Mouse (Mus musculus) heart, embryonic 14.5 days (tissue): Measurements from ENCODE around the gene Ptpra. TPM values are rescaled to one million over a fixed set of nuclear protein-coding genes. Genes with fewer than 3 reads are reported as not detected.

ENCODE experiments used
- ATAC-seq: fragments of 200-750 bp; cut with Nextera tagmentation; 2 replicates; pipeline ENCODE4 v1.8.0; 2017; ENCODE audit warnings: low read depth, moderate TSS enrichment; ENCODE audit not compliant: insufficient number of reproducible peaks, insufficient read depth, low FRiP score
- H3K27ac ChIP-seq, 2 experiments: fragments of 200-500 bp in 1 of 2; fragments of 300-500 bp in 1 of 2; sonication (generic) in 1 of 2; replicated peaks in 1 of 2; 2 replicates each; pipeline ENCODE4 v1.5.1; 2012 to 2014; ENCODE audit warnings: low read depth in 2 of 2, low read length in 2 of 2, control low read depth in 1 of 2, mild to moderate bottlenecking in 1 of 2, mixed read lengths in 1 of 2; ENCODE audit not compliant: control insufficient read depth in 1 of 2, insufficient read depth in 1 of 2
- H3K27me3 ChIP-seq: fragments of 300-500 bp; sonication (generic); 2 replicates; pipeline ENCODE4 v1.6.1; 2014; ENCODE audit warnings: mild to moderate bottlenecking, low read length, control low read depth; ENCODE audit not compliant: control insufficient read depth, insufficient read depth
- H3K36me3 ChIP-seq: fragments of 300-500 bp; sonication (generic); 2 replicates; pipeline ENCODE4 v1.6.1; 2014; ENCODE audit warnings: mild to moderate bottlenecking, control low read depth, low read length, mixed read lengths; ENCODE audit not compliant: control insufficient read depth, insufficient read depth
- H3K4me1 ChIP-seq, 2 experiments: fragments of 200-500 bp in 1 of 2; fragments of 300-500 bp in 1 of 2; sonication (generic) in 1 of 2; 2 replicates each; pipeline ENCODE4 v1.6.1; 2012 to 2014; ENCODE audit warnings: low read length in 2 of 2, control low read depth in 1 of 2, mixed read lengths in 1 of 2; ENCODE audit not compliant: control insufficient read depth in 2 of 2, insufficient read depth in 2 of 2
- H3K4me2 ChIP-seq: fragments of 300-500 bp; sonication (generic); 2 replicates; pipeline ENCODE4 v1.6.1; 2014; ENCODE audit warnings: mild to moderate bottlenecking, low read length
- H3K4me3 ChIP-seq, 2 experiments: fragments of 200-500 bp in 1 of 2; fragments of 300-500 bp in 1 of 2; sonication (generic) in 1 of 2; 2 replicates each; pipeline ENCODE4 v1.5.1; 2012 to 2014; ENCODE audit warnings: low read length in 2 of 2, mild to moderate bottlenecking in 2 of 2, control low read depth in 1 of 2, low read depth in 1 of 2, moderate library complexity in 1 of 2; ENCODE audit not compliant: control insufficient read depth in 1 of 2, insufficient read depth in 1 of 2
- H3K9ac ChIP-seq: fragments of 300-500 bp; sonication (generic); 2 replicates; pipeline ENCODE4 v1.6.1; 2014; ENCODE audit warnings: mild to moderate bottlenecking, low read length
- H3K9me3 ChIP-seq: fragments of 300-500 bp; sonication (generic); 2 replicates; pipeline ENCODE4 v1.6.1; 2016; ENCODE audit warnings: low read length, control low read depth; ENCODE audit not compliant: control insufficient read depth
- WGBS: fragments of 180-500 bp; shearing (Covaris S2); extraction: QIAGEN DNeasy Blood & Tissue Kit; methylation state at CpG from one replicate; pipeline ENCODE4 v1.1.7; 2014; 5-methylcytosine and 5-hydroxymethylcytosine counted together
- polyA plus RNA-seq: library from polyadenylated mRNA; unstranded; fragments of >200 nt; fragmentation: Nextera tagmentation; extraction: Ambion mirVana; gene quantifications from 2 replicates; pipeline ENCODE4 v1.2.1, GENCODE M21; 2014

The Ptpra gene
- polyA plus RNA-seq, 1 experiment from 2014 or later = 88.5 TPM

- no peak overlapping the region for H3K4me2 ChIP-seq
- H3K9ac ChIP-seq = no peak overlapping the region
- 81% methylated on average over 3 of the region's 3 CpGs for WGBS
- no peak for ATAC-seq
- H3K36me3 ChIP-seq = peaks cover 93% of the 10 kb centered on the region
- H3K9me3 ChIP-seq = no peaks in the 10 kb centered on the region
- H3K4me1 ChIP-seq = no peaks in the 10 kb centered on the region
- H3K4me3 ChIP-seq = no peak overlapping the region
- no peak overlapping the region for H3K27ac ChIP-seq
- H3K27me3 ChIP-seq = no peaks in the 10 kb centered on the region
These were observed 86.8 kb downstream of the Ptpra start for GRCm38 (mm10) chr2:130536890-130537289.

- WGBS = 84% methylated on average over 8 of the region's 8 CpGs
These were observed 88.9 kb downstream of the Ptpra start for GRCm38 (mm10) chr2:130538876-130539546.

GRCm38 (mm10) chr2:130540266-130540665 lies 90.2 kb downstream of the Ptpra start:
- no peak overlapping the region for H3K9ac ChIP-seq
- H3K4me1 ChIP-seq = no peaks in the 10 kb centered on the region
- WGBS = 85% methylated on average over 9 of the region's 9 CpGs
- H3K9me3 ChIP-seq = no peaks in the 10 kb centered on the region
- H3K27me3 ChIP-seq = no peaks in the 10 kb centered on the region
- no peak overlapping the region for H3K4me3 ChIP-seq
- no peak overlapping the region for H3K4me2 ChIP-seq
- no peak overlapping the region for H3K27ac ChIP-seq
- no peak for ATAC-seq
- peaks cover 96% of the 10 kb centered on the region for H3K36me3 ChIP-seq

More at GRCm38 (mm10) chr2:130538876-130539546, 88.9 kb downstream of the Ptpra start:
- Histone ChIP-seq H3K36me3 (peaks cover 96% of the 10 kb centered on the region), H3K27ac (no peak overlapping the region), H3K4me2 (no peak overlapping the region), H3K4me1 (no peaks in the 10 kb centered on the region), H3K9me3 (no peaks in the 10 kb centered on the region), H3K27me3 (no peaks in the 10 kb centered on the region), H3K9ac (no peak overlapping the region), H3K4me3 (no peak overlapping the region)
- no peak for ATAC-seq

- no peak overlapping the region for H3K4me3 ChIP-seq
- ATAC-seq = no peak
- WGBS = 63% methylated on average over 8 of the region's 8 CpGs
- no peak overlapping the region for H3K4me2 ChIP-seq
- H3K27me3 ChIP-seq = no peaks in the 10 kb centered on the region
- peaks cover 3% of the 10 kb centered on the region in 2 experiments; a peak in 1 of 4 replicates for H3K4me1 ChIP-seq
- no peak overlapping the region for H3K9ac ChIP-seq
- H3K9me3 ChIP-seq = no peaks in the 10 kb centered on the region
- no peak overlapping the region for H3K27ac ChIP-seq
- peaks cover 97% of the 10 kb centered on the region for H3K36me3 ChIP-seq
These were observed 96.9 kb downstream of the Ptpra start for GRCm38 (mm10) chr2:130546957-130547356.

GRCm38 (mm10) chr2:130554841-130555240 lies 104.8 kb downstream of the Ptpra start:
- Histone ChIP-seq H3K27ac (no peak overlapping the region), H3K36me3 (peaks cover 74% of the 10 kb centered on the region), H3K27me3 (no peaks in the 10 kb centered on the region), H3K4me1 (no peaks in the 10 kb centered on the region; a peak in 1 of 4 replicates), H3K9ac (no peak overlapping the region), H3K9me3 (no peaks in the 10 kb centered on the region), H3K4me3 (no peak overlapping the region), H3K4me2 (no peak overlapping the region)
- WGBS = 90% methylated on average over 7 of the region's 7 CpGs
- ATAC-seq = no peak

GRCm38 (mm10) chr2:130556292-130556691 lies 106.2 kb downstream of the Ptpra start:
- Histone ChIP-seq H3K4me2 (no peak overlapping the region), H3K9me3 (no peaks in the 10 kb centered on the region), H3K27ac (no peak overlapping the region), H3K36me3 (peaks cover 61% of the 10 kb centered on the region), H3K4me3 (no peak overlapping the region), H3K4me1 (no peaks in the 10 kb centered on the region; a peak in 1 of 4 replicates), H3K27me3 (no peaks in the 10 kb centered on the region), H3K9ac (no peak overlapping the region)
- no peak for ATAC-seq
- WGBS = 91% methylated on average over 1 of the region's 1 CpGs

- no peak overlapping the region for H3K27ac ChIP-seq
These were observed 107.4 kb downstream of the Ptpra start for GRCm38 (mm10) chr2:130557462-130557861.

GRCm38 (mm10) chr2:130558015-130558414 lies 107.9 kb downstream of the Ptpra start:
- Histone ChIP-seq H3K4me3 (no peak overlapping the region), H3K4me1 (peaks cover 2 to 5% of the 10 kb centered on the region in 2 experiments; a peak in 3 of 4 replicates), H3K36me3 (peaks cover 44% of the 10 kb centered on the region), H3K9ac (no peak overlapping the region), H3K27me3 (no peaks in the 10 kb centered on the region), H3K4me2 (no peak overlapping the region), H3K27ac (no peak overlapping the region), H3K9me3 (no peaks in the 10 kb centered on the region)
- WGBS = 75% methylated on average over 2 of the region's 2 CpGs
- ATAC-seq = no peak

More at GRCm38 (mm10) chr2:130557462-130557861, 107.4 kb downstream of the Ptpra start:
- Histone ChIP-seq H3K9ac (no peak overlapping the region), H3K4me3 (no peak overlapping the region), H3K4me1 (no peaks in the 10 kb centered on the region; a peak in 2 of 4 replicates), H3K4me2 (no peak overlapping the region), H3K27me3 (no peaks in the 10 kb centered on the region), H3K9me3 (no peaks in the 10 kb centered on the region), H3K36me3 (peaks cover 50% of the 10 kb centered on the region)
- ATAC-seq = no peak
- 95% methylated on average over 2 of the region's 2 CpGs for WGBS
